Mouse (Mus musculus) myocyte (in vitro differentiated cells): Measurements from ENCODE around the gene Ptdss2. TPM values are rescaled to one million over a fixed set of nuclear protein-coding genes. Genes with fewer than 3 reads are reported as not detected.

Experiments
- H3K27me3 ChIP-seq: one replicate; pipeline ENCODE4 v1.6.1; 2011; ENCODE audit not compliant: control insufficient read depth, insufficient read depth, insufficient read length
- H3K36me3 ChIP-seq: one replicate; pipeline ENCODE4 v1.6.1; 2011; ENCODE audit not compliant: control insufficient read depth, insufficient read depth
- H3K4me2 ChIP-seq: one replicate; pipeline ENCODE4 v1.6.1; 2011; ENCODE audit warnings: low read depth, control low read depth
- H3K4me3 ChIP-seq: one replicate; pipeline ENCODE4 v1.5.1; 2011; ENCODE audit warnings: mild to moderate bottlenecking, control low read depth, moderate library complexity
- H3K79me2 ChIP-seq: one replicate; pipeline ENCODE4 v1.6.1; 2011; ENCODE audit not compliant: control insufficient read depth, insufficient read depth
- H3ac ChIP-seq: one replicate; pipeline ENCODE4 v1.6.1; 2011; ENCODE audit not compliant: control insufficient read depth, insufficient read length
- CEBPB ChIP-seq: IDR thresholded peaks from 2 replicates; pipeline ENCODE4 v1.6.1; 2011; ENCODE audit warnings: mild to moderate bottlenecking, moderate library complexity; ENCODE audit not compliant: poor library complexity, insufficient read depth, severe bottlenecking
- E2F4 ChIP-seq: IDR thresholded peaks from one replicate; pipeline ENCODE4 v1.6.1; 2011; ENCODE audit warnings: mild to moderate bottlenecking, control low read depth, moderate library complexity; ENCODE audit not compliant: insufficient read depth
- MAX ChIP-seq: IDR thresholded peaks from one replicate; pipeline ENCODE4 v1.6.1; 2011; ENCODE audit warnings: low read depth, mild to moderate bottlenecking, control low read depth
- MYOD1 ChIP-seq, 3 experiments: IDR thresholded peaks; one replicate each; pipeline ENCODE4 v1.6.1; 2011; ENCODE audit warnings: control low read depth in 2 of 3, low read depth in 2 of 3, mild to moderate bottlenecking in 2 of 3, moderate library complexity in 1 of 3; ENCODE audit not compliant: insufficient read length in 2 of 3, control insufficient read depth in 1 of 3
- MYOG ChIP-seq, 3 experiments: IDR thresholded peaks; one replicate each; pipeline ENCODE4 v1.6.1; 2011; ENCODE audit warnings: control low read depth in 2 of 3, low read depth in 2 of 3, mild to moderate bottlenecking in 2 of 3; ENCODE audit not compliant: insufficient read length in 2 of 3, control insufficient read depth in 1 of 3, insufficient read depth in 1 of 3
- POLR2A ChIP-seq: IDR thresholded peaks from one replicate; pipeline ENCODE4 v1.6.1; 2011; ENCODE audit warnings: low read depth, mild to moderate bottlenecking, control low read depth, moderate library complexity; ENCODE audit not compliant: insufficient read length
- POLR2AphosphoS2 ChIP-seq: IDR thresholded peaks from one replicate; pipeline ENCODE4 v1.6.1; 2011; ENCODE audit warnings: low read depth, control low read depth; ENCODE audit not compliant: insufficient read length
- REST ChIP-seq: IDR thresholded peaks from one replicate; pipeline ENCODE4 v1.6.1; 2011; ENCODE audit warnings: mild to moderate bottlenecking, control low read depth, moderate library complexity; ENCODE audit not compliant: insufficient read depth, insufficient read length
- SRF ChIP-seq: IDR thresholded peaks from one replicate; pipeline ENCODE4 v1.6.1; 2011; ENCODE audit warnings: low read depth; ENCODE audit not compliant: control insufficient read depth, insufficient read length
- TCF12 ChIP-seq: IDR thresholded peaks from one replicate; pipeline ENCODE4 v1.6.1; 2011; ENCODE audit warnings: mild to moderate bottlenecking, control low read depth; ENCODE audit not compliant: poor library complexity, insufficient read depth, severe bottlenecking
- TCF3 ChIP-seq: IDR thresholded peaks from one replicate; pipeline ENCODE4 v1.6.1; 2011; ENCODE audit warnings: low read depth, control low read depth; ENCODE audit not compliant: insufficient read length
- USF1 ChIP-seq: IDR thresholded peaks from one replicate; pipeline ENCODE4 v1.6.1; 2011; ENCODE audit warnings: low read depth, mild to moderate bottlenecking, control low read depth, moderate library complexity
- polyA plus RNA-seq: library from polyadenylated mRNA; unstranded; fragments of >200 nt; fragmentation: generic; extraction: Trizol; gene quantifications from one replicate; pipeline ENCODE4 v1.2.1, GENCODE M21; 2012; ENCODE audit warnings: missing spikeins

Ptdss2 gene
- polyA plus RNA-seq, 1 experiment, result 28.0 TPM

GRCm38 (mm10) chr7:141079481-141080449 is 42.4 kb upstream of the Ptdss2 start:
- H3K79me2 ChIP-seq, result no peaks in the 10 kb centered on the region
- H3K36me3 ChIP-seq, result no peaks in the 10 kb centered on the region
- TF ChIP-seq MYOG (IDR thresholded peaks at IDR 0.05; ENCODE audit: control insufficient read depth in 1 of 3, insufficient read depth in 1 of 3, insufficient read length in 2 of 3, low read depth in 2 of 3) (no peak), REST (no peak), TCF3 (no peak), POLR2AphosphoS2 (no peak), MYOD1 (IDR thresholded peaks at IDR 0.05; ENCODE audit: control insufficient read depth in 1 of 3, insufficient read length in 2 of 3, low read depth in 2 of 3) (no peak), POLR2A (no peak), SRF (no peak)
- H3K4me3 ChIP-seq, result no peak overlapping the region
- H3ac ChIP-seq, result no peak overlapping the region
- no peak overlapping the region for H3K4me2 ChIP-seq
- no peaks in the 10 kb centered on the region for H3K27me3 ChIP-seq

GRCm38 (mm10) chr7:141087894-141088293 is 34.3 kb upstream of the Ptdss2 start:
- TF ChIP-seq TCF12 (no peak), MYOD1 (IDR thresholded peaks at IDR 0.05; ENCODE audit: control insufficient read depth in 1 of 3, insufficient read length in 2 of 3, low read depth in 2 of 3) (no peak), REST (no peak), SRF (no peak), MAX (no peak), CEBPB (no peak), POLR2A (no peak), MYOG (IDR thresholded peaks at IDR 0.05; ENCODE audit: control insufficient read depth in 1 of 3, insufficient read depth in 1 of 3, insufficient read length in 2 of 3, low read depth in 2 of 3) (no peak), TCF3 (no peak), E2F4 (no peak), USF1 (no peak), POLR2AphosphoS2 (no peak)
- no peak overlapping the region for H3ac ChIP-seq
- no peaks in the 10 kb centered on the region for H3K36me3 ChIP-seq
- no peaks in the 10 kb centered on the region for H3K79me2 ChIP-seq
- no peak overlapping the region for H3K4me3 ChIP-seq
- H3K27me3 ChIP-seq, result no peaks in the 10 kb centered on the region
- no peak overlapping the region for H3K4me2 ChIP-seq

- no peaks in the 10 kb centered on the region for H3K27me3 ChIP-seq
- H3K4me2 ChIP-seq, result no peak overlapping the region
- H3K4me3 ChIP-seq, result no peak overlapping the region
- TF ChIP-seq USF1, result no peak
- no peak for TF ChIP-seq POLR2A
- no peak for TF ChIP-seq TCF12
- TF ChIP-seq MAX, result no peak
- TF ChIP-seq REST, result no peak
- TF ChIP-seq MYOG (IDR thresholded peaks at IDR 0.05; ENCODE audit: control insufficient read depth in 1 of 3, insufficient read depth in 1 of 3, insufficient read length in 2 of 3, low read depth in 2 of 3), result no peak
- no peak for TF ChIP-seq SRF
- no peak for TF ChIP-seq E2F4
- no peak for TF ChIP-seq MYOD1 (IDR thresholded peaks at IDR 0.05; ENCODE audit: control insufficient read depth in 1 of 3, insufficient read length in 2 of 3, low read depth in 2 of 3)
- no peak for TF ChIP-seq CEBPB
- H3K79me2 ChIP-seq, result no peaks in the 10 kb centered on the region
- H3K36me3 ChIP-seq, result no peaks in the 10 kb centered on the region
- no peak overlapping the region for H3ac ChIP-seq
Observed at GRCm38 (mm10) chr7:141088473-141088872, 33.7 kb upstream of the Ptdss2 start.

GRCm38 (mm10) chr7:141090228-141090627 is 32.0 kb upstream of the Ptdss2 start:
- Histone ChIP-seq H3K79me2 (no peaks in the 10 kb centered on the region), H3K27me3 (no peaks in the 10 kb centered on the region), H3K4me3 (no peak overlapping the region), H3ac (no peak overlapping the region), H3K4me2 (no peak overlapping the region), H3K36me3 (no peaks in the 10 kb centered on the region)
- TF ChIP-seq TCF3, result no peak
